Mouse (Mus musculus): ENCODE data around the gene Ufsp2.

Ufsp2 gene

DNA sequence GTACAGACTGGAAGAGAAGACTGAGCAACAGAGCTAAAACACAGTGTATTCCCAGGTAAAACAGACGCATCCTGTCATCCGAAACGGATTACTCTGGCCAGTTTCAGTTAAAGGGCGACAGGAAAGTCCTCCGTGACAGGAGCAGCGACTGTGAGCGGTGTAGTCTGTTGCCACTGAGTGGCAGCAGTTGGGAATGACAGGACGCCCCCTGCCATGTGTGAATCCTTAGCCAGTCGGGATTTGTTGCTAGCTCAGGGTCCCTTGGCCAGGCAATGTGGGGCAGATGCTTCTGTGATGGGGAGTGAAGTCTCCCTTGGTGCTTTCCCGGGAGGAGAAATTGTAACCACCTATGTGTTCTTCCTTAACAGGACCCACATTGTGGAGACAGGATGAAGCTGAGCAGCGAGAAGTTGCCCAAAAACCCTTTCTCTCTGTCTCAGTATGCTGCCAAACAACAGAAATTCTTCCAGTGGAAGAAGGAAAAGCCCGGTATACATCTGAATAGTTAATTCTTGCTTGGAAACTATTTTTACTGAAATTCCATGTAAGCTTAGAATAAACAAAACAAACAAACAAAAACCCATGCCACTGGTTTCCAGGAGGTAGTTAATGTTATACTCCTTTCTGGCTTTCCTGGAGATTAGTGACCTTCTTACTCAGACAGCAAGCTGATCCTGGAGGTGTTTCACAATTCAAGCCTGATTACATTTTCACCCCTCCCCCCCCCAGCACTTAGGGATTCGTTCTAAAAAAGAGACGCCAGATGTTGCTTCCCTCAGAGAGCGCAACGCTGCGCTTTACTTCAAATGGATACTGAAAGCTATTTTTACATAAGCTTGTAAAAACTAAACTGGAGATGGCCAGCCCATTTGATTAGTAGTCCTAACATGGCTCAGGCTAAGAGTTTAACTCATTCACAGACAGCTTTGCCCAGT, 35.7 kb downstream of the Ufsp2 start:
- no peak for DNase-seq (ENCODE audit: low spot score in 2 of 2)

DNA sequence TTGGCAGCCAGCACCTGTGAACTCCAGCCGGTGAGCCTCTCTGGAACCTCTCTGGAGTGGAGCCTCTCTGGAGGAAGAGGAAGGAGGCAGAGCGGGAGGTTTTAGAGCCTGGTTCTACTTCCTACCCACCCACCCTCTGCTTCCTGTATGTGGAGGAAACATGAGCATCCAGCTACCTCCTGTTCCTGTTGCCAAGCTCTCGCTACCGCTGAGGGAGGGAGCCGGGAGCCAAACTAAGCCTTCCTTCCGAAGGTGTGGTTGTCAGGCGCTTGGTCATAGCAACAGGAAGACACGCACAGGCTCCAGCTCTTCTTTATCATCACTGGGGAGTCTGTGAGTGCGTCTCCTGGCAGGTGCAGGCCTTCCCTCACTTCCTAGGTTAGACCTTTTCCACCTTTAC, 46.9 kb downstream of the Ufsp2 start:
- no peak for DNase-seq (ENCODE audit: low spot score in 2 of 2)

DNA sequence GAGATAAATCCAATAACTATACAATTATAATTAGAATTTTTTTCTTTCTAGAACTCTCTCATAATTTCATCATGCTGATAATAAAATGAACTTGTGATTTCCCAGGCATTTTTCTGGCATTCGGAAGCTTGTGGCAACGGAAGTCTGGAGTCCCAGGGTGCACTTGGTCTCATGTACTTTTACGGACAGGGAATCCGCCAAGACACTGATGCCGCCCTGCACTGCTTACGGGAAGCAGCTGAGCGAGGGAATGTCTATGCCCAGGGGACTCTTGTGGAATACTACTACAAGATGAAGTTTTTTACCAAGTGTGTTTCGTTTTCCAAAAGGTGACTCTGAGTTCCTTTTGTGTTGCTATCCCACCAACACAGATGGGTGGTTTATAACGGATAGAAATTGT, 47.4 kb downstream of the Ufsp2 start:
- DNase-seq (ENCODE audit: low spot score in 2 of 2): no peak

DNA sequence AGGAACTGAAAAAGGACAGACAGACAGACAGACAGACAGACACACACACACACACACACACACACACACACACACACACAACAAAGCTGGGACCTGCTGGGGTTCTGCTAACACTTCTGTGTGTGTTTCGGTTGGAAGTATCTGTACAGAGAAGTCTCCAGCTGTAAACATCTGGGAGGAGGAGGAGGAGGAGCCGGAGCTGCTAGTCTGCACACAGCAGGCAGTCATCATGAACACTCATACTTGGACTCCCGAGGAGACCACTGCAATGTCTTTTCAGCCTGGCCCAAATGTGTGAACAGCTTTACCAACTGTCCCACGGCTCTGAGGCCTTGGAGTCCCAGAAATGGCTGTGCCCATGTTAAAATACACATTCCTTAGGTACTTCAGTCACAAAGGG, 49.1 kb downstream of the Ufsp2 start:
- no peak for DNase-seq (ENCODE audit: low spot score in 2 of 2)

DNA sequence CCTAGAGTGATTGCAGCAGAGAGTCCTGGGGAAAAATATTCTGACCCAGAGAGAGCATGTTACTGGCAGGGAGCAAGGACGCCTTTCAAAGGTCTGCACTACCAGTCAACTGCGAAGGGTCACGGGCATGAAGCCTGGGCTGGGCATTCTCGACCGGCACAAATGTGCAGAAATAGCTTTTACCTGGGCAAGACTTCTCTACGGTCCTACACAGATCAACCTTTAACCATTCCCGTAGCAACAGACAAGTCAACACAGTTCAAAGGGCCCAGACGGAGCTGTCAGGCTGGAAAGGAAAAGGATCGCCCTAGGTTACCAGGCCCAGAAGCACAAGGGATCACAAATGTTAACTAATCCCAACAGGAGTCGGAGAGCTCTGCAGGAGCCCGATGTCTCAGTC, 60.9 kb downstream of the Ufsp2 start:
- DNase-seq (ENCODE audit: low spot score in 2 of 2): no peak

DNA sequence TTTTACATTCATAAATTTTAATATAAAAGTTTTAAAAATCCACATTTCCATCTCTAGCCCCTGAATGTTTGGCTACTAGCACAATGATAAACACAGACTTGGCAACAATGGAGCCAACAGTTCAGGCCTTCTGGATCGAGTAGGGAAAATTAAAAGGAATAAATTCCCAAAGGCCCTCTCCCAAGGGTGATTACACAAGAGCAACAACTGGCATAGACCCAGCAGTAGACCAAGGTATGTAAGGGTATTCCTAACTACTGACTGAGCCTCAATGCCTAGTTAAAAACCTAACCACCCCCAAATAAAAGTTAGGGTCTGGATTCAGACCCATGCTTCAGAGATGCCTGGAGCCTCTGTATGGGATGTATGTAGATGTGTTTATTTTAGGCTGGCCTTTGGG, 64.3 kb downstream of the Ufsp2 start:
- no peak for DNase-seq (ENCODE audit: low spot score in 2 of 2)

DNA sequence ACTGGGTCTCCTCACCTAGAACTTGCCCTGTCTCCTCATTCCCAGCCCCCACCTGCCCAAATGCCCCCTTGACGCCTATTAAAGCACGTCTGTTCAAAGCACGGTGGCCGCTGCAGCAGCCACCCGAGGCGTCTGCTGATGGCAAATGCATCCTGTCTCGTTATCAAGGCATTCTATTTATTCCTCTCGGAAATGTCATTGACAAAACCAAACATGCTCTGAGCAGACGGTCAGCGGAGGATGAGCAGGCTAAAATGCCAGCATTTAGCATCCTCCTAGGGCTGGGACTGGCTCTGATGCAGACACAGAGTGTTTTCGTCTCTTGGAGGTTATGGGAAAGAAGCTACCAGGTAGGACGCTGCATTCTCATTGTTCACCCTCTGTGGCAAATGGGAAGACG, 64.9 kb downstream of the Ufsp2 start:
- DNase-seq (ENCODE audit: low spot score in 2 of 2): no peak
